Mouse (Mus musculus): ENCODE data around the gene Olfr571.

Gene Olfr571

GRCm38 (mm10) chr7:102917032-102917875 lies at the start of gene Olfr571:
TSS of gene Olfr571 (minus strand) at chr7:102917536.
- in situ Hi-C loops (cut with MboI, MseI), result loop anchor here (5.0 to 10.0 kb wide), 2 partner anchors 252 to 410 kb away; partner anchors contain the start of gene Olfr556

- in situ Hi-C loops (cut with MboI, MseI), result no loop called here
Observed at GRCm38 (mm10) chr7:102962360-102962759, 45.0 kb upstream of the Olfr571 start, which contains the start of gene Olfr576. TSS of gene Olfr576 (plus strand) at chr7:102962660.

GRCm38 (mm10) chr7:102958593-102958992 lies 41.3 kb upstream of the Olfr571 start, which contains the start of gene Olfr575:
TSS of gene Olfr575 (minus strand) at chr7:102958775.
- in situ Hi-C loops (cut with MboI, MseI), result no loop called here

GRCm38 (mm10) chr7:102958137-102958536 lies 40.8 kb upstream of the Olfr571 start:
- in situ Hi-C loops (cut with MboI, MseI), result no loop called here

GRCm38 (mm10) chr7:102950732-102951131 lies 33.4 kb upstream of the Olfr571 start:
- in situ Hi-C loops (cut with MboI, MseI), result no loop called here

GRCm38 (mm10) chr7:102948167-102948566 lies 30.8 kb upstream of the Olfr571 start, which contains the start of gene Olfr574:
TSS of gene Olfr574 (plus strand) at chr7:102948467.
- in situ Hi-C loops (cut with MboI, MseI), result loop anchor here (10.0 kb wide), 1 partner anchor 1567 kb away; no protein-coding TSS in a partner anchor

GRCm38 (mm10) chr7:102943417-102943816 lies 26.1 kb upstream of the Olfr571 start:
- in situ Hi-C loops (cut with MboI, MseI), result loop anchor here (10.0 kb wide), 1 partner anchor 1571 kb away; no protein-coding TSS in a partner anchor

- in situ Hi-C loops (cut with MboI, MseI), result loop anchor here (10.0 kb wide), 1 partner anchor 1572 kb away; no protein-coding TSS in a partner anchor
Observed at GRCm38 (mm10) chr7:102942475-102942874, 25.1 kb upstream of the Olfr571 start, which contains the start of gene Olfr573-ps1. TSS of gene Olfr573-ps1 (minus strand) at chr7:102942575.

GRCm38 (mm10) chr7:102927105-102927504 lies 9.8 kb upstream of the Olfr571 start:
- in situ Hi-C loops (cut with MboI, MseI), result no loop called here

GRCm38 (mm10) chr7:102924109-102924508 lies 6.8 kb upstream of the Olfr571 start, which contains the start of gene Olfr572:
TSS of gene Olfr572 (plus strand) at chr7:102924409.
- in situ Hi-C loops (cut with MboI, MseI), result no loop called here

- in situ Hi-C loops (cut with MboI, MseI), result loop anchor here (5.0 to 10.0 kb wide), 2 partner anchors 255 to 412 kb away; partner anchors contain the start of gene Olfr556
Observed at GRCm38 (mm10) chr7:102919632-102920031, 2.3 kb upstream of the Olfr571 start.

GRCm38 (mm10) chr7:102916405-102916804 lies 931 bp downstream of the Olfr571 start:
- in situ Hi-C loops (cut with MboI, MseI), result loop anchor here (5.0 to 10.0 kb wide), 2 partner anchors 252 to 409 kb away; partner anchors contain the start of gene Olfr556

GRCm38 (mm10) chr7:102915261-102915660 lies 2.1 kb downstream of the Olfr571 start:
- in situ Hi-C loops (cut with MboI, MseI), result loop anchor here (5.0 to 10.0 kb wide), 2 partner anchors 250 to 408 kb away; partner anchors contain the start of gene Olfr556

- in situ Hi-C loops (cut with MboI, MseI), result no loop called here
Observed at GRCm38 (mm10) chr7:102890782-102891181, 26.6 kb downstream of the Olfr571 start, which contains the start of gene Olfr569. TSS of gene Olfr569 (minus strand) at chr7:102890882.

GRCm38 (mm10) chr7:102876822-102877221 lies 40.5 kb downstream of the Olfr571 start, which contains the start of gene Olfr568:
TSS of gene Olfr568 (plus strand) at chr7:102877122.
- in situ Hi-C loops (cut with MboI, MseI), result no loop called here

GRCm38 (mm10) chr7:102858665-102859064 lies 58.7 kb downstream of the Olfr571 start, which contains the start of gene Olfr566:
TSS of gene Olfr566 (minus strand) at chr7:102858765.
- in situ Hi-C loops (cut with MboI, MseI), result no loop called here

- in situ Hi-C loops (cut with MboI, MseI), result no loop called here
Observed at GRCm38 (mm10) chr7:102855807-102856206, 61.5 kb downstream of the Olfr571 start.
